In genomic region chr14:118699508-118699907, GRCm38 (mm10) we compare ENCODE assay signal across 15 mouse cellular contexts.
"Had no signal": no experiment of that assay in that cellular context is flagged by ENCODE, and none has a peak within 500 bp of the region (broad histone marks: within the 10 kb centered on the region; RNA-seq: fewer than 3 reads in every experiment).

No protein-coding gene starts in this region.

- H3K4me2 ChIP-seq: limb, embryonic 12.5 days; liver, embryonic 13.5 days; lung, embryonic 15.5 days; neural tube, embryonic 13.5 days had no signal

- DNase-seq: liver; liver, embryonic 13.5 days; liver, postnatal 0 days; midbrain, embryonic 14.5 days; retina, postnatal 1 day; right cerebral cortex, postnatal 4 days; spleen, adult 18-20 months; thymus, adult 18-20 months; thymus, postnatal 14 days had no signal

- H3K9me3 ChIP-seq: limb, embryonic 12.5 days; liver, embryonic 13.5 days; lung, embryonic 15.5 days; midbrain, embryonic 10.5 days; neural tube, embryonic 13.5 days had no signal

- H3K4me1 ChIP-seq: lung, embryonic 15.5 days; neural tube, embryonic 13.5 days had no signal

- H3K36me3 ChIP-seq: limb, embryonic 12.5 days; liver, embryonic 13.5 days; lung, embryonic 15.5 days; neural tube, embryonic 13.5 days had no signal

- ATAC-seq: intestine, postnatal 0 days; liver, postnatal 0 days had no signal

- H3K27ac ChIP-seq: layer of hippocampus, adult 2 months; limb, embryonic 12.5 days; liver, embryonic 13.5 days; lung, embryonic 15.5 days; midbrain, embryonic 10.5 days; neural tube, embryonic 13.5 days had no signal

- H3K9ac ChIP-seq: limb, embryonic 12.5 days; liver, embryonic 13.5 days; liver, postnatal 0 days; lung, embryonic 15.5 days; neural tube, embryonic 13.5 days had no signal

- H3K4me3 ChIP-seq: layer of hippocampus, adult 2 months; limb, embryonic 12.5 days; liver, embryonic 13.5 days; lung, embryonic 15.5 days; midbrain, embryonic 10.5 days; neural tube, embryonic 13.5 days had no signal
